Mouse (Mus musculus): ENCODE results near the gene Snta1.

GRCm38 (mm10) chr2:154454605-154455004 is 46.7 kb upstream of the Snta1 start:
- no peak for TF ChIP-seq CTCF (IDR thresholded peaks at IDR 0.05; ENCODE audit: low read depth)
- TF ChIP-seq EP300 (IDR thresholded peaks at IDR 0.05; ENCODE audit: low read depth): no peak

Data from heart, postnatal 0 days (tissue).